Mouse (Mus musculus): Measurements from ENCODE around the gene 5031439G07Rik. TPM values are rescaled to one million over a fixed set of nuclear protein-coding genes. Genes with fewer than 3 reads are reported as not detected.
A peak's percentile ranks its signal among the peaks of the same experiment; 100 is the strongest.

5031439G07Rik gene
- polyA plus RNA-seq, 1 experiment from 2014 or later = 1.8 TPM

DNA sequence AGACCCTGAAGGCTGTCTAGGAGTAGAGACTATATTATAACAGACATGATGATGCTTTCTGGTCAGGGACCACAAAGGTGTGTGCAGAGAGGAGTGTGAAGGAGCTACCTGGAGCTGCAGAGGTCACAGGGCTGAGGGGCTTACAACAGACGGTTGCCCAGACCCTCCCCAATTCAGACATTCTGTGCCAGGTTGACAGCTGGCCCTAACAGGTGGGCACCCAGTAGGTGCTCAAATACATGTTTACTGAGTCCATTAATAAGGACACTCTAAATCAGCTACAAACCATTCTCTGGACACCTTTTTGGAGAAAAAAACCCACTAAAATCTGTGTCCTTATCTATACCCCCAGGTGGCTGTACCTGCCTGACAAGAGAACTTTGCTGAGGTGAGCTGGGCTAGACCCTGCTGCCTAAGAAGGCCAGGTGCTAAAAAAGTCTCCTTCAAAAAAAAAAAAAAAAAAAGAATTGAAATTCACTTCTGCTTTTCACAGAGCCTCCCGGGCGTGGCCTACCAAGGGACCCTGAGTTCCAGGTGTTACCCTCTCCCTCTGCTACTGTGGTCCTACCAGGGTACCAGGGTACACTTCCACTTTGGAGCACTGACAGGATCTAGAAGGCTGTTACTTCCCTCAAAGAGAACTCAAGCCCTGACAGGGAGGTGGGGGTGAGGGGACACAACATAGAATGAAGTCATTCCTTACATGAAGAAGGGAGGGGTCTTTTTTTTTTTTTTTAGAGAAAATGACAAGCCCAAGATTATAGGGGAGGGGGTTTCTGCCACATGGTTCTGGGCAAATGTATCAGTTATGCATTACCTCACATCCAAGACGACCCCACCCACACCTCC lies 2.0 kb downstream of the 5031439G07Rik start:
- Histone ChIP-seq H3K4me1 (ENCODE audit: control insufficient read depth, low read depth, low read length) (peaks cover 11% of the 10 kb centered on the region), H3K4me2 (ENCODE audit: low read depth, low read length) (peak overlapping the region; percentile 76), H3K27ac (ENCODE audit: low read length) (no peak overlapping the region), H3K9ac (ENCODE audit: low read depth, low read length) (no peak overlapping the region), H3K36me3 (ENCODE audit: control insufficient read depth, insufficient read depth) (no peaks in the 10 kb centered on the region), H3K4me3 (ENCODE audit: low read depth, low read length) (peak overlapping the region; percentile 68), H3K27me3 (ENCODE audit: control insufficient read depth, insufficient read depth, low read depth, low read length) (peaks cover 18% of the 10 kb centered on the region), H3K9me3 (replicated peaks; ENCODE audit: control insufficient read depth, low read length) (no peaks in the 10 kb centered on the region)
- WGBS (ENCODE audit: insufficient replicate concordance) = 28% methylated on average over 4 of the region's 4 CpGs
- no peak for ATAC-seq (ENCODE audit: low read depth)

DNA sequence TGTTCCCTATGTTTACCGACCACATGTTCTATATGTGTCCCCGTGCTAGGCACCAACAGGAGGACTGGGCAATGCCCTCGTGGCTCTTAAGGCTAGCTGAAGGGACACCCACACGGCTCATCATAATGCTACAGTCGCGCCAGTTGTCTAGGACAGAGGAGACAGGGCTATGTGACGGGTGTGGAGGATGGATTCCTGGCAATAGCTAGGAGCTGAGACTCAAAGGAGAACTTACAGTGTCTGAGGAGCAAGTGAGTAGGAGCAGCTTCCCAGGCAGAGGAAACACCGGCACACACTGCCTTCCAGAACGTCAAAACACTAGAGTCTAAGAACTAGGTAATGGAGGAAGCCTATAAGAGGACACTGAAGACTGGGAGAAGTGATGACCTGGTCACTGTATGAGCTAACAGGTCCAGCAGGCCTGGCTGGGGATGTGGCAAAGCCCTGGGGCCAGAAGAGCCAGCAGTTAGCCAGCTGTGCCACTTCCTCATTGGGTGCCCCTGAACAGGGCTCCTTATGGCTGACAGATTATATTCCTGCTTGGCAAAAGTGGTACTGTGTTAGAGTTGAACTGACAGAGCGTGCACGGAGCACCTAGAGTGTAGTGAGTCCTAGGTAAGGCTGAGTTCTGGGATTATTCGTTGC lies 2.7 kb downstream of the 5031439G07Rik start:
- no peaks in the 10 kb centered on the region for H3K36me3 ChIP-seq (ENCODE audit: control insufficient read depth, insufficient read depth)
- no peak overlapping the region for H3K4me2 ChIP-seq (ENCODE audit: low read depth, low read length)
- ATAC-seq (ENCODE audit: low read depth) = no peak
- H3K27me3 ChIP-seq (ENCODE audit: control insufficient read depth, insufficient read depth, low read depth, low read length) = peaks cover 18% of the 10 kb centered on the region
- H3K4me1 ChIP-seq (ENCODE audit: control insufficient read depth, low read depth, low read length) = peaks cover 11% of the 10 kb centered on the region
- H3K27ac ChIP-seq (ENCODE audit: low read length) = no peak overlapping the region
- no peaks in the 10 kb centered on the region for H3K9me3 ChIP-seq (replicated peaks; ENCODE audit: control insufficient read depth, low read length)
- no peak overlapping the region for H3K4me3 ChIP-seq (ENCODE audit: low read depth, low read length)
- H3K9ac ChIP-seq (ENCODE audit: low read depth, low read length) = no peak overlapping the region
- WGBS (ENCODE audit: insufficient replicate concordance) = 72% methylated on average over 12 of the region's 12 CpGs

DNA sequence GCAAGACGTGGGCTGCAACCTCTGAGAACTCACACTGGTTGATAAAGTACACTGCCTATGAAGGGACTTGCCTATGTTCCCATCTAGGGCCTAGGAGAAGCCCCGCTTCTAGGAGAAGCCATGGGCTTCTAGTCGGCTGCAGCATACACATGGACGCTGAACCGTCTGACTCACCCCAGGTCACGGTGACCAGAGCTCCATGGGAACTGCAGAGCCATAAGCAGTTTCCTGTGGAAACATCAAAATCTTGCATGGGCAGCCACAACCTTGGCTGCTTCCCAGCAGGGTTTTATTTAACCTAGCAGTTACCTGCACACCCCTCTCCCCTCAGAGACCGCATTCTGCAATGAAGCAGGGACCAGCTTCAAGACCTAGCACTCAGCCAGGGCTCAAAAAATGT lies 4.6 kb downstream of the 5031439G07Rik start:
- H3K27ac ChIP-seq (ENCODE audit: low read length) = no peak overlapping the region
- H3K9ac ChIP-seq (ENCODE audit: low read depth, low read length) = no peak overlapping the region
- WGBS (ENCODE audit: insufficient replicate concordance) = 73% methylated on average over 7 of the region's 7 CpGs
- no peaks in the 10 kb centered on the region for H3K9me3 ChIP-seq (replicated peaks; ENCODE audit: control insufficient read depth, low read length)
- H3K27me3 ChIP-seq (ENCODE audit: control insufficient read depth, insufficient read depth, low read depth, low read length) = peaks cover 14% of the 10 kb centered on the region
- no peak for ATAC-seq (ENCODE audit: low read depth)
- H3K4me3 ChIP-seq (ENCODE audit: low read depth, low read length) = no peak overlapping the region
- H3K4me2 ChIP-seq (ENCODE audit: low read depth, low read length) = no peak overlapping the region
- no peaks in the 10 kb centered on the region for H3K36me3 ChIP-seq (ENCODE audit: control insufficient read depth, insufficient read depth)
- H3K4me1 ChIP-seq (ENCODE audit: control insufficient read depth, low read depth, low read length) = peaks cover 11% of the 10 kb centered on the region

DNA sequence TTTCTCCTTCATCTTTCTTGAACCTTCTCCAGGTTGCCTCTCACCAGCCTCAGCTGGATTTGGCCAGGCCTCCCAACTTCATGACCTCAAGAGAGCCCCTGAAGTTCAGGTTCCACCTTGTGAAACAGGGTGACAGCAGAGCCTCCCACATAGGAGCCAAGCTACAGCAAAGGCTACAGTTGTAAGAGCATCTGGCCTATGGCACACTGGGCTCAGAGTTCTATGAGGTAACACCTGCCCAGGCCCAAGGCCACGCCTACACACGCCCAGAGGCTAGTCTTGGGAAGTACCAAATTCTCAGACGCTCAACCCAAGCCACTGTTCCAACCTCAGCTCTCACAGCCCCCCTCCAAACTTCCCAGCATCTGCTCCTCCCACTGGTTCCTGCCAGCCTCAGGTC lies 5.5 kb downstream of the 5031439G07Rik start:
- ATAC-seq (ENCODE audit: low read depth) = no peak

DNA sequence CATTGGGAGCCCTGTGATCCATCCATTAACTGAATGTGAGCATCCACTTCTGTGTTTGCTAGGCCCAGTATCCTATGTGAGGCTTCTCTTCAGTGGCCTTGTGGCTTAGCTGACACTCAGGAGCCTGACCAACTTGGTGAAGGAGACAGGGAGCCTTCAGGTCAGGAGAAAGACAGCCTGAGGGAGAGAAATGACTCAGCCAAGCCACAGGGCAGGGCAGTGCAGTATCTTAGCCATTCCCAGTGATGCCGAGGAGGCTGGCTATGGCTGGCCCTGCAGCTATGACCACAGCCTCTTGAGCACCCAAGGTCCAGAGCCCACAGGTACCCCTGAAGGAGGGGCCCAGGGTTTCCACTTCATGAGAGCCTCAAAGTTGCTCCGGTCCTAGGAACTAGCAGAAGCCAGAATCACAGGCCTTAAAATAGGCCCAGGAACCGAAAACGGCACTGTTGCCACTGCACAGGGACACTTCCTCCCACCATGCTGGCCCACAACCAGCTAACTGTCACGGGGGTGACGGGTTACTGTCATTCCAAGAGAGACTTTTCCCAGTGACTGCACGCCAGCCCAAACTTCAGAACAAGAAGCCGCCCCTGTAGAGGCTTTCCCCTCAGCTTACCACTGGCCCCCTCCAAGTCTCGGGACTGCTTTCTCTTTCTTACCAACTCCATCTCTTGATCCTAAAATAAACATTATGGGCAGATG lies 6.6 kb downstream of the 5031439G07Rik start:
- H3K9ac ChIP-seq (ENCODE audit: low read depth, low read length) = no peak overlapping the region
- 56% methylated on average over 9 of the region's 9 CpGs for WGBS (ENCODE audit: insufficient replicate concordance)
- no peaks in the 10 kb centered on the region; the same call in none of the 2 replicates for H3K4me1 ChIP-seq (ENCODE audit: control insufficient read depth, low read depth, low read length)
- no peaks in the 10 kb centered on the region for H3K36me3 ChIP-seq (ENCODE audit: control insufficient read depth, insufficient read depth)
- H3K9me3 ChIP-seq (replicated peaks; ENCODE audit: control insufficient read depth, low read length) = no peaks in the 10 kb centered on the region
- no peak overlapping the region for H3K4me3 ChIP-seq (ENCODE audit: low read depth, low read length)
- H3K4me2 ChIP-seq (ENCODE audit: low read depth, low read length) = no peak overlapping the region
- 0 out of 2 replicates have a peak, but pooled peaks have one; percentile 9 for ATAC-seq (ENCODE audit: low read depth)
- no peak overlapping the region for H3K27ac ChIP-seq (ENCODE audit: low read length)
- H3K27me3 ChIP-seq (ENCODE audit: control insufficient read depth, insufficient read depth, low read depth, low read length) = peaks cover 2% of the 10 kb centered on the region

More for the DNA sequence above, 5.5 kb downstream of the 5031439G07Rik start:
- Histone ChIP-seq H3K36me3 (ENCODE audit: control insufficient read depth, insufficient read depth) (no peaks in the 10 kb centered on the region), H3K4me1 (ENCODE audit: control insufficient read depth, low read depth, low read length) (peaks cover 7% of the 10 kb centered on the region), H3K4me3 (ENCODE audit: low read depth, low read length) (no peak overlapping the region), H3K9me3 (replicated peaks; ENCODE audit: control insufficient read depth, low read length) (no peaks in the 10 kb centered on the region), H3K9ac (ENCODE audit: low read depth, low read length) (no peak overlapping the region), H3K27ac (ENCODE audit: low read length) (no peak overlapping the region), H3K4me2 (ENCODE audit: low read depth, low read length) (no peak overlapping the region), H3K27me3 (ENCODE audit: control insufficient read depth, insufficient read depth, low read depth, low read length) (peaks cover 12% of the 10 kb centered on the region)
- WGBS (ENCODE audit: insufficient replicate concordance) = 53% methylated on average over 3 of the region's 3 CpGs

DNA sequence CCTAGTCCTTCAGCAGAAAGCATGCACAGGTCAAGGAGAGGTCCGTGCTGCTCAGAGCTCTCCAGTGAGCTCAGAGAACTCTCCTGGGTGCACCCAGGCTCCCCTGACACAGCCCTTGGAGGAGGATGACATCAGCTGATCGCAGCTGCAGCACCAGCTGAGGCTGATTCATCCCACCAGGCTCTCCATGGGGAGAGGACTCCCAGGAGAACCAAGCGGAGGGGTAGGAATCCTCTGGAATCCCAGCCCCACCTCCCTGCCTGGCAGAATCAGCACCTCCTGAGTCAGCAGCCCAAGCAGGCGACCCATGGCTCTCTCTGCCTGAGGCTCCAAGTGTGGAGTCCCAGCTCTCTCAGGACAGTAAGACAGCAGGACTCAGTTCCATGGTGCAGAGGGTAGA lies 12.6 kb downstream of the 5031439G07Rik start:
- no peaks in the 10 kb centered on the region; the same call in 1 of the 2 replicates for H3K4me1 ChIP-seq (ENCODE audit: control insufficient read depth, low read depth, low read length)
- ATAC-seq (ENCODE audit: low read depth) = no peak
- no peaks in the 10 kb centered on the region for H3K27me3 ChIP-seq (ENCODE audit: control insufficient read depth, insufficient read depth, low read depth, low read length)
- no peak overlapping the region for H3K4me3 ChIP-seq (ENCODE audit: low read depth, low read length)
- H3K27ac ChIP-seq (ENCODE audit: low read length) = no peak overlapping the region
- H3K36me3 ChIP-seq (ENCODE audit: control insufficient read depth, insufficient read depth) = no peaks in the 10 kb centered on the region
- H3K4me2 ChIP-seq (ENCODE audit: low read depth, low read length) = no peak overlapping the region
- H3K9me3 ChIP-seq (replicated peaks; ENCODE audit: control insufficient read depth, low read length) = no peaks in the 10 kb centered on the region
- no peak overlapping the region for H3K9ac ChIP-seq (ENCODE audit: low read depth, low read length)
- 33% methylated on average over 4 of the region's 4 CpGs for WGBS (ENCODE audit: insufficient replicate concordance)

DNA sequence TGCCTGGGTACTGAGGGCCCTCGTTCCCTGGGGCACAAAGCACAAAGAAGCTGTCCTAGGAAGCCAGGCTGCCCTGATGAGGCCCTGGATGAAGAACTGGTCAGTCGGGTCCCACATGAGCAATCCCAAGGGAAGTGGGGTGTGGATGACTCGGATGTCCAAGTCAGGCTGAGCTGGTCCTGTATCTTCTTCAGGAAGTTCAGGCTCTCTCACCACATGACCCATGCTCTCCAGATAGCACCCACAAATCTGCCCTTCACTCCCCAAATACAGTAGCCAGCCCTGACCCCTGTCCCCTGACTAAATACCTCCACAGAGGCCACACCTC lies 14.8 kb downstream of the 5031439G07Rik start:
- no peaks in the 10 kb centered on the region for H3K36me3 ChIP-seq (ENCODE audit: control insufficient read depth, insufficient read depth)
- no peak overlapping the region for H3K27ac ChIP-seq (ENCODE audit: low read length)
- H3K4me3 ChIP-seq (ENCODE audit: low read depth, low read length) = no peak overlapping the region
- H3K4me1 ChIP-seq (ENCODE audit: control insufficient read depth, low read depth, low read length) = no peaks in the 10 kb centered on the region; the same call in 1 of the 2 replicates
- H3K9me3 ChIP-seq (replicated peaks; ENCODE audit: control insufficient read depth, low read length) = no peaks in the 10 kb centered on the region
- 43% methylated on average over 3 of the region's 3 CpGs for WGBS (ENCODE audit: insufficient replicate concordance)
- 0 out of 2 replicates have a peak, but pooled peaks have one; percentile 37 for ATAC-seq (ENCODE audit: low read depth)
- no peak overlapping the region for H3K4me2 ChIP-seq (ENCODE audit: low read depth, low read length)
- H3K27me3 ChIP-seq (ENCODE audit: control insufficient read depth, insufficient read depth, low read depth, low read length) = no peaks in the 10 kb centered on the region
- H3K9ac ChIP-seq (ENCODE audit: low read depth, low read length) = no peak overlapping the region

DNA sequence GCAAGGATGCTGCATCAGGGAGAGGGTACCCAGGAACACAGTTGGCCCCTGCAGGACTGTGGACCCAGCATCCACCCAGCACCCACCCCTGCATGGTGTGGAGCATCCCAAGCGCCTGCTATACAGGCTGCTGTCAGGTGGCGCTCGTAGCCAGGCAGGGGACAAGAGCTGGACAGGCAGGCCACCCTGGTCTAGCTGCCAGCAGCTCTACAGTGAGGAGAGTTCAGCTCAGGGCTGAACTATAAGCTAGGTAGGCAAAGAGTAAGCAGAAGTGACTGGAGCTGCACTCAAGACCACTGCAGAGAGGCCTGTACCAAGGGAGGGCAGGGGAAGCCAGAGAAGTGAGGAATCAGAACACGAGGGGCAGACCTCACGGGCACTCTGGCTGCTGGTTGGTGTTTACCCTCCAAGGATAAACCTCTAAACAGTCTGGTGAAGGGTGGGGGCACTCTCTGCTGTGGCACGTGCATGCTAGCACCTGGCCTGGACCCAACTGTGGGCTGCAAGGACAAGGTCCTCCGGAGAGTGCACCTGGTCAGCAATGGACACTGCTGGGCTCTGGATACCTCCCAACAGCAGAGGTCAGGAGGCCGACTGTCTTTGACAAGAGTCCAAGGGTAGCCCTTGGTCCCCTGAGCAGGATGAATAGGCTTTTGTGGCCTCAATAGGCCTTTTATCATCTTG lies 15.3 kb downstream of the 5031439G07Rik start:
- no peaks in the 10 kb centered on the region for H3K27me3 ChIP-seq (ENCODE audit: control insufficient read depth, insufficient read depth, low read depth, low read length)
- H3K36me3 ChIP-seq (ENCODE audit: control insufficient read depth, insufficient read depth) = no peaks in the 10 kb centered on the region
- no peak overlapping the region for H3K4me3 ChIP-seq (ENCODE audit: low read depth, low read length)
- H3K27ac ChIP-seq (ENCODE audit: low read length) = no peak overlapping the region
- WGBS (ENCODE audit: insufficient replicate concordance) = 61% methylated on average over 8 of the region's 8 CpGs
- no peaks in the 10 kb centered on the region for H3K9me3 ChIP-seq (replicated peaks; ENCODE audit: control insufficient read depth, low read length)
- H3K9ac ChIP-seq (ENCODE audit: low read depth, low read length) = no peak overlapping the region
- H3K4me2 ChIP-seq (ENCODE audit: low read depth, low read length) = no peak overlapping the region
- ATAC-seq (ENCODE audit: low read depth) = peak; percentile 85
- no peaks in the 10 kb centered on the region; the same call in 1 of the 2 replicates for H3K4me1 ChIP-seq (ENCODE audit: control insufficient read depth, low read depth, low read length)
